Mouse (Mus musculus) urinary bladder, postnatal 25 days (tissue): ENCODE data around the gene Pakap.
A peak's percentile ranks its signal among the peaks of the same experiment; 100 is the strongest.

Source experiments
- DNase-seq: peaks from one replicate; pipeline ENCODE4 v3.0.0; 2022; ENCODE audit warnings: low spot score

The Pakap gene

DNA sequence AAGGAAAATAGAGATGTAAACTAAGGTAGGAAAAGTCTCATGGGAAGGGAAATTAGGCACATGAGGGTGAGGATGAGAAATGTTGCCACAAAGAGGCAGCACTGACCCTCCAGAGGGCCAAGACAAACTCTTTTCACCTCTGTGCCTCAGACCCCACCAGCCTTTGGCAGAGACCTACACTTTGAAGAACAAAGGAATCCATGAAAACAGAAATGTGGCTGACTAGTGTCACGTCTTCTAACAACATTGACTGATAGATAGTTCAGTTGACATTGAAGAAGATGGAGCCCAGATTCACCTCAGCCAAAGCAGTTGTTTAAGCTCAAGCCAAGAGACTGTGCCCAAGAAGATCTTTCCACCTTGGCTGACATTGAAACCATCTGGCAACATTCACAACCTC lies 57.8 kb downstream of the Pakap start:
- DNase-seq, result no peak

- no peak for DNase-seq
Observed at GRCm38 (mm10) chr4:57626921-57627320, 58.9 kb downstream of the Pakap start.

DNA sequence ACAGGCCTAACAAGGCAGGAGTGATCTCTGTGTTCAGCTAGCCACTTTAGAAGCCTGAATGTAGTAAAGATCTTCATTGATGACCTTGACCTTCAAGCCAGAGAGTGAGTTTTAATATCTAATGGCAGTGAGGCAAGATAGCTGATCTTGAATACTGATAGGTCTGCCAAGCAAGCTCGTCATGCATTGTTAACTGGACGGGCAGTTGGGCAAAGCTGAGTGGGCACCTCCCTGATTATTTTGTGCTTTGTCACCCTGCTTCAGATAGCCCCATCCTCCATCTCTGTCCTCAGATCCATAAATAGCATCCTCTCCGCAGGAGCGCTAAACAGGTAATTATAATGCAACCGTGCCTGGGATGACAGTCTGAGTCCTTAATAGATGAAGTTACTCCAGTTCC lies 64.4 kb downstream of the Pakap start:
- DNase-seq, result no peak

DNA sequence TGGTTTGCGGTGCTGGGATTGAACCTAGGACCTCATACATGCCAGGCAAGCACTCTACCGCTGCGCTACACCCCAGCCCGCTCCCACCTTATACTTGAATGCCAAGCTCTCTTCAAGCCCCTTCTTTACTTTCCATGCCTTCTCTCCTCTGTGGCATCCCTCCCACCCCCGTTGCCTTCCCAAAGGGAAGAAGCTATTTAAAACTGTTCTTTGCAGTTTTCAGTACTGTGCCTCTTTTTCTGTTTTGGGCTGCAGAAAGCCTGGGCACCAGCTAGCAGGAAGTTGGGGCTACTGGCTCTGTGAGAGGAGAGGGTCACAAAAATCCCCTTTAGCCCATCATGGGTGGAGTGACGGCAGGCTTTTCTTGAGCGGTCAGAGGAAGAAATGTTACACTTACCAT lies 65.1 kb downstream of the Pakap start:
- no peak for DNase-seq

- DNase-seq, result no peak
Observed at GRCm38 (mm10) chr4:57634956-57635355, 67.0 kb downstream of the Pakap start.

GRCm38 (mm10) chr4:57636782-57637482 lies 69.0 kb downstream of the Pakap start:
- DNase-seq, result no peak

DNA sequence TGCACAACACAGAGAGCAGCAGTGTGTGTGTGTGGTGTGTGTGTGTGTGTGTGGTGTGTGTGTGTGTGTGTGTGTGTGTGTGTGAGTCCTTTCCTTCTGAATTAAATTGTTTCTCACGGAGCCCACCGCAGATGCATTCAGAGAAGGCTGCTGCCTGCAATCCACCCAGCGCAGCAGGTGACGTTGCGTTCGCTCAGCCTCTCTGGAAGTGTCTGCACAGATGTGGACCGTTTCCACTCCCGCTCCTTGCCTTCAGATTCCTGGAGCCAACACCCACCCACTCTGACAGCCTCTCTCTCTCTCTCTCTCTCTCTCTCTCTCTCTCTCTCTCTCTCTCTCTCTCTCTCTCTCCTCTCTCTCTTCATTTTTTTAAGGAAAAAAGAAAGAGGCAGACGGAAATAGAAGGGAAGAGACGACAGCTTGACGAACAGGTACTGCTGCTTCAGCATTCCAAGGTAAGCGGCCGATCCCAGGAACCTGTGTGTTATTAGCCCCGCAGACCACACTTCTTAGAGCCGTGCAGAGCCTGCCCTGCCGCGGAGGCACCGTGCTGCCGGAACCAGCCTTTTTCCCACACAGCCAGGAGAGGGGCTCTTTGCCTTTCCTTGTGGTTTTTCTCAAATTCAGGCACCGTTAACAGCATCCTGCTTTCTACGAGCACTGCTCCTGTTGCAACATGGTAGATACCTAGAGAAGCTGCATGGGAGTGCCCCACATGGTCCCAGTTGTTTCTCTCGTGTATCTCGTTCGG lies 69.8 kb downstream of the Pakap start:
- no peak for DNase-seq

GRCm38 (mm10) chr4:57638941-57639340 lies 71.0 kb downstream of the Pakap start:
- no peak for DNase-seq

DNA sequence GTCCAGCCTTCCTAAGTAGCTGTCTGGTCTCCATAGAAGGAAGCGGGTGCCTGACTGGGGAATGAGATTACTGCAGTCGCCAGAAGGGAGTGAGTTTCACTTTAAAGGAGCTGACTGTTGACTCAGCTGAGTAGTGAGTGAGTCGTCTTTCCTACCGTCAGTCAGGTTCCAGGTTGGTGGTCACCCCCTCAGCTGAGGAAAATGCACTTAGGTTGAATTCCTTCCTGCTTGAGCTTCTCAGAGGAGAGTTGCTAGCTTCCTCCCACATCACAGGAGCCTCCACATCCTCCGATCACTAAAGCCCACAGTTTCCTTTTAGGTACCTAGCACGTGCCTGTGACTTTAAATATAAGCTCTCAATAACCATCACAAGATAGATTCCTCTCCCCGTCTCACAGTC lies 72.2 kb downstream of the Pakap start:
- no peak for DNase-seq

DNA sequence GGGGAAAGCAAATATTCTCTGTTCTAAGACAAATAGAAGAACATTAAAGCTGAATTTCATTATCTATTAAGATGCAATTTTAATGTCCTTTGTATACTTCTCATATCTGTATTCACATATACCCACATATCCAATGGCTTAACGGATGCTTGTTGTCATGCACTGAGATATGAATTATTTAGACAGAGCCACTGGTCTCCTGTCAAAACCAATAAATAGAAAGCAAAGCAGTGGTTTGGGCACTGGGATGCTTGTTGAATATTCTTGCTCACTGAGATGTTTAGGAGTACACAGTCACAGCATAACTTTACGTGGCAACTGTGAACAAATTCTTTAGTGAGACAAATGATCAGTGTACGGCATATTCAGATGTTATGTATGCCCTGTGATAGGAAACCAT lies 73.0 kb downstream of the Pakap start:
- DNase-seq, result no peak

GRCm38 (mm10) chr4:57650994-57651393 lies 83.0 kb downstream of the Pakap start:
- no peak for DNase-seq

DNA sequence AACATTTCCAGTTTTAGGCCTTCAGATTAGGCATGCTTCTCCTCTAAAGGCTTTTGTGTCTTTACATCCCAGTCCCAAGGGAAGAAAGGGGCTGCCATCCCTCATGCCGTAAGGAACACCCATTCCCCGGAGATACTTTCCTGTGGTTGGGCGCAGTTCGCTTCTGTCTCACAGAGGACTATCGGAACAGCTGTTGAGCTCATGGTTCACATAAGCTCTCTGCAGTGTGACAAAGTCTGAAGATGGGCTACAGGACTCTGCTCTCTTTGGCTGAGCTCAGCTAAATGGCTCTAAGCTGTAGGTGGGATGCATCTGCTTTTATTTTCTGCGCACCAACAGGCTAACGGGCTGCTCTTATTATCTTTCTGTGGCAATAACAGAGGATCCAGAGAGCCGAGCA lies 83.6 kb downstream of the Pakap start:
- DNase-seq, result no peak

DNA sequence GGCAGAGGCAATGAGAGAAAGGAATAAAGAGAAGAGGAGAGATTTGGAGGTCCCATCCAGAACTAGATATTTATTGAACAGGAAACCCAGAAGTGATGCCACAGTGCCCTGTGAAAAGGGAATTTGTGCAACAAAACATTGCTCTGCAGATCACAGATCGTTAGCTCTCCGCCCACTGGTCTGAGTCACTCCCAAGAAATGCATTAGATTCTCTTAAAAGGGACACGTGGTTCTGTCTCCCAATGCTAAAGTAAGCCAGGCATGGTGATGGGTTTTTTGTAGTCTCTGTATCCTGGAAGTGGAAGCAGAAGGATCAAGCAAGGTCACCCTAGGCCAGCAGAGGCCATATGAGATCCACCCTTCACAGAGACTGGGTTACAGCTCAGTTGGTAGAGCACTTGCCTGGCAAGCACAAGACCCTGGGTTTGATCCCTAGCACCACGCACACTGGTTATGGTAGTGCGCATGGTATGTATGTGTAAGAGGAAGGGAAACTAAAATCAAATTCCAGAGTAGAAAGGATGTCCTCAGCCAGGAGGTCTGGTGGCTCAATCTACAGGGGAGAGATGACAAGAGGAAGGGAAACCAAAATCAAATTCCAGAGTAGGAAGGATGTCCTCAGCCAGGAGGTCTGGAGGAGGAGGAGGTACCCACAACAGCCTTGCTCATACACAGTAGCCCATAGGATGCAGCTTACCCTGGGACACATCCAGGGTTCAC lies 84.4 kb downstream of the Pakap start:
- DNase-seq, result no peak

DNA sequence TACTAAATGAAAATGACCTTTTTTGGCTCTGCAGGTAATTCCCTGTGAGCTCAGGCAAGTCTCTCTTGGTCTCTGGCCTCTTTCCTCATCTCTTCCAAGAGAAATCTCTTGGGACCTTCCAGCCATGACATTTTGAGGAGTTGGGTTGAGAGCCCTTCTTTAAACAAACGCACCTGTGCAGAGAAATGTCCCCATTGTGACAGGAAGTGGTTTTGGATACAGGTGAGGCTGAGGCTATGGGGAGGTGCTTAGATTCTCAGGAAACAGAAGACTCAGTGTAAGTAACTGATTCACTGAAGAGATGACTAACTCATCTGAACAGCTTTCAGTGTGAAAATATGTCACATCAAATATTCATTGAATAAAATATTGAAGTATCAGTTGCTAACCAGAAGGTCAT lies 88.0 kb downstream of the Pakap start:
- no peak for DNase-seq

DNA sequence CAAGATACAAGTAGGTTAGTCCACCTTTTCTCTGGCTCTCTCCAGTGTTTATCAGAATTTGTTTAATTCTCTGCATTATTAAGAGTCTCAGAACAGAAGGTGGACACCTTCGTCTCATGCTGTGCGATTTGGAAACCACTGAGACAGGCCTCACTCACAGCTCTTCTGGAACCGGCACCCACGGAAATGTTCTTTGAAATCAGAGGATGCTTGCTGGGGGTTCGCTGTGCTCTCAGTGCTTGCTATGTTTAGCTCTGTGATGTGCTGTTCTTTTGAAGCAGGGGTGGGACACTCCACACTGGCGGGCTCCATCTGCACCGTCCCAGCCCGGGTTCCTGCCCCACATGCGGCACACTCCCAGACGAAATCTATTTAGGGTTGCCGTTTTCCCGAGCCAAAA lies 88.4 kb downstream of the Pakap start:
- DNase-seq, result no peak

- no peak for DNase-seq
Observed at GRCm38 (mm10) chr4:57656861-57657260, 88.9 kb downstream of the Pakap start.

DNA sequence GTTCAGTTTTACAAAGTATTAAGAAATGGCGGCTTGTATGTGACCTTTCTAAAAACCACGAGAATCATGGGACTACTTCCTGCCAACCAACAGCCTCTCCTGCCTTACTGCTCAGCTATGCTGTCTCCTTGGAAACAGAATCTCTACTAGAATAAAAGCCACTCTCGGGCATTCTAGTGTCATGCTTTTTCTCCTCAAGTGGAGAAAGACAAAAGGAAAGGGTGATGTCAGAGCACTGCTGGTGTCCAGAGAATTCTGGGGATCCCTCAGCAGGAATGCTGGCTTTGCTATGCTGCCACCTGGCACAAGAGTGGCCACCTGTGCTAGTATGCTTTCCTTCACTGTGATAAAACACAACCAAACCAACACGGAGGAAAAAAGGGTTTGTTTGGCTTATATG lies 92.5 kb downstream of the Pakap start:
- DNase-seq, result no peak

DNA sequence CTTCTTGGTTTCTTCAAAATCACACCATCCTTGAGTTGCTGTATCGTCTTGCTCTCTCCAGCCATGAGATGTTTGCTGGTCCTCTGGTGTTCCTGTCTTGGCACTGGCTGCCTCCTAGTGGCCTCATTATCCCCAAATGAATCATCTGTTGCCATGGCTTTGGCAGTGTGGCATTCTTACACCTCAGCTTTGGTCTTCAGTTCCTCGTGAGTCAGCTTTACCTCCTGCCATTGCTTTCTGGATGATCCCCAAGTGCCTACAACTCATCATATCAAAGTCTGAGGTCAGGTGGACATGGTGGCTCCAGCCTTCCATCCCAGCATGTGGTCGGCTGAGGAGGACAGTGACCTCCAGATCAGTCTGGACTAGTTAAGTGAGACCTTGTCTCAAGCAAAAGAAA lies 98.1 kb downstream of the Pakap start:
- no peak for DNase-seq

GRCm38 (mm10) chr4:57670813-57671469 lies 103.0 kb downstream of the Pakap start:
- DNase-seq, result peak; percentile 34

DNA sequence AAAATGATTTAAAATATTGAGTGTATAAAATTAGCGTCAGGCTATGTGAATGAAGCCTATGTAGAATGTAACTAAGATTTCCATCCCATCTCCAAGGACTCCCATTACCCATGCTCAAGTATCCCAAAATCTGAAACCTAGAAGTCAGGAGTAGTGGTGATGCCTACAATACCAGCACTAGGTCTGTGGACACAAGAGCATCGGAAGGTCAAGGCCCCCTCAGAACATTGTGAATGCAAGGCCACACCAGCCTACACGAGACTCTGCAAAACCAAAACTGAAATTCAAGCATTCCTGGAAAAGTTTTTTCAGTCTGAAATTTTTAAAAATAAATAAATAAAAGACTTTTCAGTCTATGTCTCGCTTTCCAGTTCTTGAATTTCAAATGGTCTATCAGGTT lies 104.6 kb downstream of the Pakap start:
- no peak for DNase-seq

DNA sequence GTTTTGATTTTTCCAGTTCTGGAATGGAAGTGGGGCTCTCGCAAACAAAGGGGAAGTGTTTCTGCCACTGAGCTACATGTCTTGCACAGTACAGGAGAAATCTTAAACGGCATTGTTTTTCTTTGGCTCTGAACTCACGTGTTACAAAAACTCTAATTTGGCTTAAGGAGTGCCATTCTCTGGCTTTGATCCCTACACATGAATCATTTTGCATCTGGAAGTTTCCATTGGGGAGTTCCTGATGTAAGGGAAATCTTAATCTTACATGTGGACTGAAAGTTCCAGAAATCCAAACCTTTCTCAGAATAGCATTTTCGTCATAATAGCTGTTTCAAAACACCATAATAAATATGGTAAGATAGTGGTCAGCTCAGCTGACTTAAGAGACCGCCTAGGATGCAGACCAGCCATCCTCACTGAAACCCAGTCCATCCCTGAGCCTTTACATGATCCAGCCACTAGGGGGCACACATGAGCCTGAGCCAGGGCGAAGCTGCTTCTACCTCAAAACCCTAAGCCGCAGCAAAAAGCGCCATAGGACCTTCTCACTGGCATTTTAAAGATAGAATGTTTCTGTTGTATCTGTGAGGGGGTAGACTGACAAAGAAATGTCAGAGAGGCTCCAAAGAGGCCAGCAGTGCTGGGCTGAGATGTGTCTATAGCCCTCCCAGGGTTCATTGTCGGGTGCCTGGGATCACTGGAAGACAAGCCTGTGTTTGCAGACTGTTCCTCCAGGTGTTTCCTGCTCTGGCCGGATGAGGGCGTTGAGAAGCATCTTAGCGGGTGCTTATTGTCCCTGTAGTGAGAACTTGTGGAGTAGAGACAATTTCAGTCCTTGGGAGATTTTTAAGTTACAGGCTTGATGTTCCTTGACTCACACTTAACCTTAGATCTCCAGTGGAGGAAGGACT lies 105.3 kb downstream of the Pakap start:
- DNase-seq, result peak; percentile 90

GRCm38 (mm10) chr4:57674351-57674750 lies 106.4 kb downstream of the Pakap start:
- DNase-seq, result no peak
